Mouse (Mus musculus) layer of hippocampus, postnatal 36 days (tissue): Measurements from ENCODE around the gene Olfr1495. TPM values are rescaled to one million over a fixed set of nuclear protein-coding genes. Genes with fewer than 3 reads are reported as not detected.
"Not testable (repeated sequence)": the region's sequence is repeated elsewhere in the genome, so short reads cannot be mapped to it uniquely, and the experiment has no call there.

Experiments
- DNase-seq, 2 experiments: peaks; one replicate each; pipeline ENCODE4 v3.0.0; 2022
- total RNA-seq, 2 experiments: library from RNA; stranded (reverse); gene quantifications; 2 replicates each; pipeline ENCODE4 v1.2.3; 2021

The Olfr1495 gene
- not detected for total RNA-seq

DNA sequence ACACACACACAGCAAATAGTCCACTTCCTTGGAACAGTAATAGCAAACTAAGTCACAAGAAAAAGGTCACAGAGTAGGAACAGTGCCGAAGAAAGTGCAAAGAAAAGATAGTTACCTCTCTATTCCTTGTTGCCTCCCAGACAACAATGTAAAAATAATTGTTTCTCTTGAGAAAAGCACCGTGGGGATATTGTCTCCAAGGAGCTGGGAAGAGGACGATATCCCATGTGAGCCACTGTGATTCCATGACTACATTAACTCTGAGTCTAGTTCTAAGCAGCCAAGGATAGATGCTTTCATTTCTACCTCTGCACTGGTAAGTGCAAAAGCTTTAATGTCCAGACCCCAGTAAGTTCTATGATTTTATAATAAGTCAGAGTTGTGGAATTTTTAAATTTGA lies at the start of gene Olfr1495:
TSS of gene Olfr1495 (plus strand) at position 301 of the 400 bp plus-strand sequence.
- no peak for DNase-seq

DNA sequence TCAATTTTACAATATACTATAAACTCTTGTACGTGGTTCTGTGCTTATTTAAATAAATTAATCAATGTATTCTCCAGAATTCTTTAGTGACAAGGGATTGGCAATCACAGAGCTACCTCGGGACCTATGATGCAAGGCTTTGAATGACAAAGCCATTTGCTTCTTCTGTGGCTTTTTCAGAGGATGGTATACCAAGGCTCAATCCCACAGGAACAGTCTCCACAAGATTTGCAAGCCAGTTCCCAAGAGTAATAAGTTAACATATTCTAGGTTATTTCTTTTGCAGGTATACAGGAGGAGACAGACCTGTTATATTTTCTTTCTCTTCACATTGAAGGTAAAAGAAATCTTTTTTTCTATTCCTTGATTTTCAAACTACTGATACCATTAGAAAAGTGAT lies 41.4 kb upstream of the Olfr1495 start, which contains the start of gene Olfr1493-ps1:
TSS of gene Olfr1493-ps1 (plus strand) at position 301 of the 400 bp plus-strand sequence.
- DNase-seq, result no peak

DNA sequence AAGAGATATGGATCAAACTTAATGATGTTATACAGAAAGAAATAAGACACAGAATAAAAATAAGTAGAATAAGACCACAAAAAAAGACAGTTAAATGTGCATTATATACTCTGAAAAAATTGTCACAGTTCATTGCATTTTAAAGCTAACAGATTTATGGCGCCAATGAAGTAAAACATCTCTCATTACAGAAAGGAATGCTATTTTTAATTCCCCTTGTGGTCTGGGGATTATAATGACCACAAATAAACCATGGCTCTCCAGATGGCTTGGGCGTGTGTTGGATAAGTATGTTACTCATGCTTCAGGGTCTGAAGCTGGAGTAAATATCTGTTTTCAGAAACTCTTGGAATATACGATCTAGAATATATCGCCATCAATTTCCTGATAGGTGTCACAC lies 25.0 kb upstream of the Olfr1495 start, which contains the start of gene Olfr1494:
TSS of gene Olfr1494 (plus strand) at position 301 of the 400 bp plus-strand sequence.
- DNase-seq, result no peak

DNA sequence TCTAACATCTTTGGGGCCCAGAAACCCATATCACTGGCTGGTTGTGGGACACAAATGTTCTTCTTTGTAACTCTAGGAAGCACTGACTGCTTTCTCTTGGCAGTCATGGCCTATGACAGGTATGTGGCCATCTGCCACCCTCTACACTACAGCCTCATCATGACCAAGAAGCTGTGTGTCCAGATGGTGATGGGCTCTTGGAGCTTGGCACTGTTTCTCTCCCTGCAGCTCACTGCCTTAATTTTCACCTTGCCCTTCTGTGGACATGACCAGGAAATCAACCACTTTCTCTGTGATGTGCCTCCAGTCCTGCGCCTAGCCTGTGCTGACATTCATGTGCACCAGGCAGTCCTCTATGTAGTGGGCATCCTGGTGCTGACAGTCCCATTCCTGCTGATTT lies 15.0 kb upstream of the Olfr1495 start:
- DNase-seq, result no peak

DNA sequence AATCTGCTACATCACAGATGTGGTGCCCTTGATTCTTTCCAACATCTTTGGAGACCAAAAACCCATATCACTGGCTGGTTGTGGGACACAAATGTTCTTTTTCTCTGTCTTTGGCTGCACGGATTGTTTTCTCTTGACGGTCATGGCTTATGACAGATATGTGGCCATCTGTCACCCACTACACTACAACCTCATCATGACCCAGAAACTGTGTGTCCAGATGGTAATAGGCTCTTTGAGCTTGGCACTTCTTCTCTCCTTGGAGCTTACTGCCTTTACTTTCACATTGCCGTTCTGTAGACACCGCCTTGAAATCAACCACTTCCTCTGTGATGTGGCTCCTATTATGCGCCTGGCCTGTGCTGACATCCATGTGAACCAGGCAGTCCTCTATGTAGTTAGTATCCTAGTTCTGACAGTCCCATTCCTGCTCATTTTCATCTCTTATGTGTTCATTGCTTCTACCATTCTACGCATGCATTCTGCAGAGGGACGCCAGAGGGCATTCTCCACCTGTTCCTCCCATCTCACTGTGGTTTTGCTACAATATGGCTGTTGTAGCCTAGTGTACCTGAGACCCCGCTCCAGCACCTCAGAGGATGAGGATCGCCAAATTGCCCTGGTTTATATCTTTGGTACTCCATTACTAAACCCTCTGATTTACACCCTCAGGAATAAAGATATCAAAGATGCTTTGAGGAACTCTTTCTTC lies 4.3 kb downstream of the Olfr1495 start:
- DNase-seq, result no peak

DNA sequence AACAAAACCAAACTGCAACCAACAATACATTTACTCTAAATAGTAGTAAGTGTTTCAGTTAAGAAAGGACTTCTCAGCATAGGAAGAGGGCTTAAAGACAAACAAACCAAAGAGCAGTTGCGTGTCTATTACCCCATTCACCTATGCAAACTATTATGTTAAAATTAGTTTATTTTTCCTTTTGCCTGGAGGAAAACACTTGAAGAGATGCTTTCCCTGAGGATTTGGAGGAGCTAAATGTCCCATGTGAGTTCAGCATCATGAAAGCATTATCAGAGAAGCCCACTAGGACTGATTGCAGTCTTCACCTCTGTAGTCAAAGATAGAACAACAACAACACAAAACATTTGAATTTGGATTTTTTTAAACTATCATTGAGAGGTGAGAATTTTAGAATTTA lies 13.2 kb downstream of the Olfr1495 start, which contains the start of gene Olfr1496:
TSS of gene Olfr1496 (plus strand) at position 301 of the 400 bp plus-strand sequence.
- DNase-seq, result no peak

DNA sequence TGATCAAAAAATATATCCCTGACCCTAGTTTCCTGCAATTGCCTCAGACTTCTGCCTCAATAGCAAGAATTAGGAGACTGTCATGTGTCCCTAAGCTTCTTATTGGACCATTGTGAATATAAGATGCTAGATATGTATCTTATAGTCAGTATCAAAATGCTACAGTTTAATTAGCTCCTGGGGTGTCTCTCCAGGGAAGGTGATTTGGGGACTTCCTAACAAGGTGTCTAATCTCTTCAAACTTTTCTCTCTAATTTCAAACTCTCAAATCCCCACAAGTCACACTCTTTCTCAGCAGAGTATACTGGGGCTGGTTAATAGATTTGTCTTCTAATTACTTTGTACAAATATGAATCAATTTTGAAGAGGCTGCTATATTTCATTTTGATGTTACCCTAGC lies 33.7 kb downstream of the Olfr1495 start, which contains the start of gene Olfr1497:
TSS of gene Olfr1497 (minus strand) at position 101 of the 400 bp plus-strand sequence.
- no peak for DNase-seq

DNA sequence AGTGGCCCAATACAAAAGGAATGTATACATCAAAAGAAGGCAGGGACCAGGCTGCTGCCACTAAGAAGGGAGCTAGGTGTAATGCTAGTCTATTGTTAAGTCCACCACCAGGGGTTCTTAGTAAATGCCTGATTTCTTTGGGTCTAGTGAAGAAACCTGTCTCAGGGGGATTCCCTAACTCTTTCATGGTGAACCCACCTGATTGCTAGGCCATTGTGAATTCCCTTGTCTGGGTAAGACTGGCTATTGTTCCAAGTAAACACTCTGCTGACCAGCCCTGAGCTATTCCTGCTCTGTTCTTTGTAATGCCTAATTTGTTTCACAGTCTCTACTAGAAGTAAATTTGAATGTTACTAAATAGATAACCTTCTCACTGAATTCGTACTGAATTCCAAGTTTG lies 41.1 kb downstream of the Olfr1495 start:
- not testable (repeated sequence) for DNase-seq

DNA sequence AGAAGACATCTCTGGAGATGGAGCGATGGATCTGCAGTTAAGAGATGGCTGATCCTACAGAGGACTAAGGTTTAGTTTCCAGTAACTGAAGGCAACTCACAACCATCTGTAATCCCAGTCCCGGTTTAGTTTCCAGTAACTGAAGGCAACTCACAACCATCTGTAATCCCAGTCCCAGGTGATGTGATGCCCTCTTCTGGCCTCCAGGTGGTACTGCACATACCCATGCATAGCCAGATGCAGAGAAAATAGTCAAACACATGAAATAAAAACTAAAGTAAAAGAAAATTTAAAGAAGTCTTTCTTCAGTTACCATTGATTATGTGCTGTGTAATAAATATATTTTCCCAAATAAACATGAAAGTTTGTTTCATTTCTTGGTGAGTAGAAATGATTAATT lies 48.4 kb downstream of the Olfr1495 start:
- DNase-seq, result no peak

DNA sequence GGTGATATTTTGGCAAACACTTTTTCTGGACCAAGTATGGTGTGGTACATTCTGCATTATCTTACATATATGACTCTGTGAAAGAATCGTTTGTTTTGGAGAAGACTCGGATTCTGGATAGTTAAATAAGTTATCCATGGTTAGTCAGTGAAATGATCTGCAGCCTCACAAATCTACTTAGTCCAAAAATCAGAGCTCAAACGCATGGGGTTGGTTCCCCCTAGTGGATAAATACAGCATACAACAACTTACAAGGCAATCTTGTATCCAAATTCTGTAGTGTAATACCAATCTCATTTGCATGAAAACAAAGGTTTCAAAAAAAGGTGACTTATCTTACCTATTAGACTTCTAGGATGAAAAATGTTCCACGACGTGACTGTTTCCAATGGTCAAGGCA lies 54.4 kb downstream of the Olfr1495 start:
- no peak for DNase-seq

DNA sequence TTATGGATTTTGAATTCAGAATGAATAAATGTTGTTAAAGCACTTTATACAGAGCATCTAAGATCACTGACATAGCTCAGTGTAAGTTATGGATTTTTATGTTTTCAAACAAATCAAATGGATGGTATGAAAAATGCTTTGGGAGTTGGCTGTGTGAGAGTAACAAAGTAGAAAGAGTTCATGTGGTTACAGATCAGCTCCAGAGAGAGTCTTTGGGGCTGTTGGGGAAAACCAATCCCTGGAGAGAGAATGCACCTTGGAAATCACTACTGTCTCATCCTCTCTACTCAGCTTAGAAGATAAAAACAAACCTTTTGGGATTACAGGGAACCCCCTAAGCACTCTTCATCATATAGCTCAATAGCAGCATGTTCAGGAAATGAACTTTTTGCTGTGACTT lies 54.9 kb downstream of the Olfr1495 start, which contains the start of gene Olfr1499:
TSS of gene Olfr1499 (minus strand) at position 101 of the 400 bp plus-strand sequence.
- DNase-seq, result no peak

Other genes starting within 250 kb of the Olfr1495 start
- not detected for gene Olfr1480, start 236.7 kb upstream of the Olfr1495 start, total RNA-seq
- not detected for gene Olfr1484, start 181.1 kb upstream of the Olfr1495 start, total RNA-seq
- not detected for gene Olfr1487, start 147.2 kb upstream of the Olfr1495 start, total RNA-seq
- gene Olfr1489, start 133.0 kb upstream of the Olfr1495 start, total RNA-seq, result not detected
- gene Olfr1490, start 113.5 kb upstream of the Olfr1495 start, total RNA-seq, result not detected
- not detected for gene Olfr1491, start 67.3 kb upstream of the Olfr1495 start, total RNA-seq
- not detected for gene Olfr1493-ps1, start 41.3 kb upstream of the Olfr1495 start, total RNA-seq
- not detected for gene Olfr1494, start 24.9 kb upstream of the Olfr1495 start, total RNA-seq
- gene Olfr1496, start 13.3 kb downstream of the Olfr1495 start, total RNA-seq, result not detected
- gene Olfr1497, start 33.6 kb downstream of the Olfr1495 start, total RNA-seq, result not detected
- gene Olfr1499, start 54.8 kb downstream of the Olfr1495 start, total RNA-seq, result not detected
- not detected for gene Olfr1500, start 65.9 kb downstream of the Olfr1495 start, total RNA-seq
- not detected for gene Olfr1501, start 86.1 kb downstream of the Olfr1495 start, total RNA-seq
- not detected for gene Olfr1502, start 97.2 kb downstream of the Olfr1495 start, total RNA-seq
- gene Olfr1504, start 133.3 kb downstream of the Olfr1495 start, total RNA-seq, result not detected
- gene Olfr1505, start 148.9 kb downstream of the Olfr1495 start, total RNA-seq, result not detected